Mouse (Mus musculus) spleen, adult 12 weeks (tissue): ENCODE data around the gene Plekha1.

Experiments used
- DNase-seq: peaks from one replicate; pipeline ENCODE4 v3.0.0; 2022; ENCODE audit warnings: low spot score

Gene Plekha1

DNA sequence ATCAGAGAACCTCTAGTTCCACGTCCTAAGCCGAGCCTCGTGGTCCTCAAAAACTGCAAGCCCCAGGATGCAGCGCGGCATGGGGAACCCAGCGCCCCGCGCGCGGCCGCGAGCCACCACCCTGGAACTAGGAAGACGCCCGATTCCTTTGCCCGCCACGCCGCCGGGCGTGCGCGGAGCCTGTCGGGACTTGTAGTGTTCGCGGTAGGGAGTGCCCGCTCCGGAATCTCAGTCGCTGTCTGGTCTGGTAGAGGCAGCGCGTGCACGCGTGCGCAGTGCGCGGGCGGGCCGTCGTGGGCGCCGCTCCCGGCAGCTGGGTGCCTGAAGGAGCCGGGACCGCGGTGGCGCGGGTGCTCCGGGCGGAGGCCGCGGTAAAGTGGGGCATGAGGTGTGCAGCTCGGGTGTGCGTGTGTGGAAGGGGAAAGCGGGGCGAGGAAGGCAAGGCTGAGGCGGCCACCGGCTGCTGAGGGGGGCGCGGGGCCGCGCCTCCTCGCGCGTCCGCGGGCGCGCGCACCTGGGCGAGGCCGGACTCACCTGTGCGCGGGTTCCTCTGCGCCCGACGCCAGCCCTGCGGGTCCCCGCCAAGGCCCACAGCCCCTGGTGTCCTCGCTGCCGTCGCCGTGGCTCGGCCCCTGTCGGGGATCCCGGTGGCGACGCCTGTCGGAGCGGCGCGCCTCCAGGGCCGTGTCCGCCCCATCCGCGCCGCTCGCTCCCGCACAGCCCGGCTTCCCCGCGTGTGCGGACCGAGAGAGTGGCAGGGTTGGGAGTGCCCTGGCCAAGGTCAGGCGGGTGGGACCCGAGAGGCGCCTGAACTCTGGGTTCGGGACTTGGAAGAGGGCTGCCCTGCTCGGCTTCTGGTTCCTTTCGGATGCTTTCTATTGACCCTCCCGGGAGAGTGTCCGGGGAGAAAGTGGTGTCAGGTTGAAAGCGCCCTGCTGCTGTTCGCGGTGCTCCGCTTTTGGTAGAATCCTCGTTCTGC is at the start of gene Plekha1:
Gene Plekha1 (plus strand): TSS at position 144 of the 979 bp plus-strand sequence.
- peak; percentile 84 for DNase-seq

DNA sequence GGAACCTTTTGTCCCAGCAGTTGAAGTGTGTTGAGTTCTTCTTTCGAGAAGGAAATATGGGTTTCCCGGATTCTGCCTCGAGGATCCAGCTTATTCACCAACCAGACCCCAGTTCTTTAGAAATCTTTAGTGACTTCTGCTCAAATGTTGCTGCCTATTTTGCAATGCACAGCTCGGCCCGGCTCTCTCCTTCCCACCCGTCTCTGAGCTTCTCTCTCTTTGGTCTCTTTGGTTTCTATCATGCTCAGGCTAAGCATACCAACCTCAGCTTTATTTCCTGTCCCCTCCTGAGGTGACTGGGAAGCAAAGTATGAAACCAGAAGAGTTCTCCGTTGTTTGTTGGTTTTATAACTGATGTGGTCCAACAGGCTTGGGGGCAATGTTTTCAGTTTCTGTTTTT is 49.3 kb upstream of the Plekha1 start:
- no peak for DNase-seq

- DNase-seq = no peak
Observed at GRCm38 (mm10) chr7:130818813-130819212, 46.7 kb upstream of the Plekha1 start.

- no peak for DNase-seq
Observed at GRCm38 (mm10) chr7:130819624-130820023, 45.9 kb upstream of the Plekha1 start.

- no peak for DNase-seq
Observed at GRCm38 (mm10) chr7:130823992-130824391, 41.6 kb upstream of the Plekha1 start.

DNA sequence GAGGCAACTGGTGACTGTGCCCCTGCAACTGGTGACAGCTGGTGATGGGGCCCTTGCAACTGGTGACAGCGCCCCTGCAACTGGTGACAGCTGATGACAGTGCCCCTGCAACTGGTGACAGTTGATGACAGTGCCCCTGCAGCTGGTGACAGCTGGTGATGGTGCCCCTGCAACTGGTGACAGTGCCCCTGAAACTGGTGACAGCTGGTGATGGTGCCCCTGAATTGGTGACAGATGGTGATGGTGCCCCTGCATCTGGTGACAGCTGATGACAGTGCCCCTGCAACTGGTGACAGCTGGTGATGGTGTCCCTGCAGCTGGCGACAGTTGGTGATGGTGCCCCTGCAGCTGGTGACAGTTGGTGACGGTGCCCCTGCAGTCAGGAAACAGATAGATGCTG is 39.2 kb upstream of the Plekha1 start:
- DNase-seq = no peak

DNA sequence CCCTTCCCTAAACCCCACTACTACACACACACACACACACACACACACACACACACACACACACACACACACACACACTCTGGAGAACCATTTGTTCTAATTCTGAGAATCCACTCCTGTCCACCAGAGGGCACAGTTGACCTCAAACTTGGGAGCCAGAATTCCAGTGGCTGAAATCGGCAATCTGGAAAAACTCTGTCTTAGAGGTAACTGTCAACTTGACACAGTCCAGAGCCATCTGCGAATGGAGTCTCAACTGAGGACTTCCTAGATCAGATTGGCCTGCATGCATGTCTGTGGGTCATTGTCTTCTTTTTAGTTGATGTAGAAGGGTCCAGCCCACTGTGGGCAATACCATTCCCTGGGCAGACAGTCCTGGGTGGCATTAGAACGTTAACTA is 38.1 kb upstream of the Plekha1 start:
- no peak for DNase-seq

DNA sequence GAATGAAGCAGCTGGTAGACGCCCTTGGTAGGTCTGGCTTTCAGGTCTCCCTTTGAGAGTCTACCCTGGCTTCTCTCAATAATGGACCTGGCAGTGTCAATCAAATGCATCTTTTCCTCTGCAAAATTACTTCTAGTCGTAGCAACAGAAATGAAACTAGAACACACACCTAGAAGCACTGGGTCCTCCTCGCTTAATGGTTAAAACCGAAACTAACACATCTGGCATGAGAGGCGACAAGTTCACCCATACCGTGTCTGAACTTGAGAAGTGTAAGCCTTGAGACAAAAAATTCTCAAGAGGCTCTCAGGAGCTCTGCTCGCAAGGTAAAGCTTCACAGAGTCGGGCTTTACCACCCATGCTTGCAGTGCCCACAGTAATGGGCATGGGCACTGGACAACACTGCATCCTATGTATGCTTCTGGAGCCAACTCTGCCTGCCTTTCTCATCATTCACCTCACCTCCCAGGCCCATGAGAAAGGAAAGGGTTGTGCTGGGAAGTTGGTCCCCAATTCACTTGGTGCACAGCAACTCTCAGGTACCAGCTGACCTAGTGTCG is 37.6 kb upstream of the Plekha1 start:
- no peak for DNase-seq

DNA sequence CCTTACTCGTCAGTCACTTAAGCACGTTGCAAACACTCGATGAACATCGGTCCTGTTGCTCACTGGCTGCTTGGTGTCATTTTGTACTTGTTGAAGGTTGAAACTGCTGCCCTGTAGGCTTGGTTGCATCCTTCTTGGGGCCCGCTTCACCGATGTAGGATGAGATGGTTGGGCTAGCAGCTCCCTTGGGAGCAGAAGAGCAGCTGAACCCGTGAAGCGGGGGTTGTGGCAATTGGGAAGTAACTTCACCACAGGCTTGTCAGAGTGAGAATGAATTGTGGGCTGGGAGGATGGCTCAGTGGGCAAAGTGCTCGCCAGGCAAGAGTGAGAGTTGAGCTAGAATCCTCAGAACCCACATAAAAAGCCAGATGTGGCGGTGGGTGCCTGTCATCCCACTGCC is 37.1 kb upstream of the Plekha1 start:
- no peak for DNase-seq

DNA sequence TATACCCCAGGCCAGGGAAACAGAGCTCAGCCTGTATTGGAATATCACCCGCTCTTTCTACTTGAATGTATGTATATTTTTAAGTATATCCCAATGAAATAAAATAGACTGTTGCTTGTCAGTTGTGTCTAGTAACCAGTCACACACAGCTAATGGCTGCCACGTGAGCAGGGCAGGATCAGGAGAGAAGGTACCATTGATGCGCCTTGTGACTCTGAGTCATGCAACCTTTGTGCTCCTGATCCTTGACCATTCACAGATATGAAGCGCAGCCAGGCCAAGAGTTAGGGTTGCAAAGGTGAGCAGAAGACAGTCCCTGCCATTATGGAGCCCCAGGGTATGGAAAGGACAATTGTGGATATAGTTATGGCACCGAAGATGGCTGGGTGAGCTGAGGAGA is 34.0 kb upstream of the Plekha1 start:
- DNase-seq = no peak

DNA sequence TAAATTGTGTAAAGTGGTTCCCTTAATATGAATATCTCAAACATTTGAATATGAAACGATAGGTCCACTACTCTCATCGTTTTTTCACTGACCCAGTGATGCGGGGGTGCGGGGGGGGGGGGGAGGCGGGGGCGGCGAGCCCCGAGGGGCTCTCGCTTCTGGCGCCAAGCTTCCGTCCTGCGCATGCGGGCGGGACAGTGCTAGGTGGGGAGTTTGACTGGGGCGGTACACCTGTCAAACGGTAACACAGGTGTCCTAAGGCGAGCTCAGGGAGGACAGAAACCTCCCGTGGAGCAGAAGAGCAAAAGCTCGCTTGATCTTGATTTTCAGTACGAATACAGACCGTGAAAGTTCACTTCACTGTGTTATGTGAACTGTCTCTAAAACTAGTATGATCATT is 31.3 kb upstream of the Plekha1 start:
- DNase-seq = no peak

DNA sequence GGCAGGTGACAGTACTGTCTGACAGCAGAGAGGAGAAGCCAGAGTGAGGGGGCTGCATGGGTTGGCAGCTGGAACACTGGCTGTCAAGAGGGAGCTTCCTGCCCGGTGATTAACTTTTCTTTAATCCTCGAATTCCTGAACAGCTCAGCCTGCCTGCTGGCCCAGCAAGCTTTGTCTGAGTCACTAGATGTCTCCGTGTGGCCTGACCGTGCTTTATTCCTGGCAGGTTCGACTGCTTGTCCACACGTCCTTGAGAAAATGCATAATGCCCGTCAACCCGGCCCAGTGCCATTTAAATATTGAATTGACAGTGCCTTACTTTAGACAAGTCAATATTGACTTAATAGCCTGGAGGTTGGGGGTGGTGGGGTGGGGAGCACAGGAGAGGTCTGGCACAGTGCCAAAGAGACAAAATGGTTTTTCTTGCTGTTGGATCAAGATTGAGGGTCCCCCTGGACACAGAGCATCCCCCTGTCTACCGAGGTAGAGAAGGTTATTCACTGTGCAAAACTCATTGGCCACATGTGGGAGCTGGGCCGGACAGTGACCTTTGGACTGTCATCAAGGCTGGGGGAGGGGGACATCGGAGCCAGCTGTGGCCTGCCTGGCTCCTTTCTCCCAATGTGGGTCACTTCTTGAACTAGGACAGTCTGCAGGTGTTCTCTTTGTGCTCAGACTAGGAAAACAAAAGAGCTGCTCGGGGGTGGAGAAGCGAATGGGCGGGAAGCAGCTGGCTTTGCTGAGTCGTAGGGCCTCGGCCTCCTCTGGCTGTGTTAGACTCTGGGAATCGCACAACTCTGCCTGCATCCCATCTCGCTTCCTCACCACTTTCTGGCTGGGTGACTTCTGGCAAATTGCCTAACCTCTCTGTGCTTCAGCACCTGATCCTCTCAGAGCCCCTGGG is 30.3 kb upstream of the Plekha1 start:
- DNase-seq = no peak

DNA sequence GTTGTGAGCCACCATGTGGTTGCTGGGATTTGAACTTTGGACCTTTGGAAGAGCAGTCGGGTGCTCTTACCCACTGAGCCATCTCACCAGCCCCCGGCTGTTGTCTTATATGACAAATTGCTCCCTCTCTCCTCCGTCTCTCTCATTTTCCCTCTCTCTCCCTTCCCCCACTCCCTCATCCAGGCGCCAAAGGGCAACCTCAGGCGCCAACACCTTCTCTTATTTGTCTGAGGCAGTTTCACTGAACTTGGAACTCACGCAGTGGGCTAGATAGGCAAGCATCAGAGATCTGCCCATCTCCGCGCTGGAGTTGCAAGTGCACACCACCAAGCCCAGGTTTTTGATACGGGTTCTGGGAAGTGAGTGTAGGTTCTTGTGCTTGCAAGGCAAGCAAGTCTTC is 29.5 kb upstream of the Plekha1 start:
- no peak for DNase-seq

DNA sequence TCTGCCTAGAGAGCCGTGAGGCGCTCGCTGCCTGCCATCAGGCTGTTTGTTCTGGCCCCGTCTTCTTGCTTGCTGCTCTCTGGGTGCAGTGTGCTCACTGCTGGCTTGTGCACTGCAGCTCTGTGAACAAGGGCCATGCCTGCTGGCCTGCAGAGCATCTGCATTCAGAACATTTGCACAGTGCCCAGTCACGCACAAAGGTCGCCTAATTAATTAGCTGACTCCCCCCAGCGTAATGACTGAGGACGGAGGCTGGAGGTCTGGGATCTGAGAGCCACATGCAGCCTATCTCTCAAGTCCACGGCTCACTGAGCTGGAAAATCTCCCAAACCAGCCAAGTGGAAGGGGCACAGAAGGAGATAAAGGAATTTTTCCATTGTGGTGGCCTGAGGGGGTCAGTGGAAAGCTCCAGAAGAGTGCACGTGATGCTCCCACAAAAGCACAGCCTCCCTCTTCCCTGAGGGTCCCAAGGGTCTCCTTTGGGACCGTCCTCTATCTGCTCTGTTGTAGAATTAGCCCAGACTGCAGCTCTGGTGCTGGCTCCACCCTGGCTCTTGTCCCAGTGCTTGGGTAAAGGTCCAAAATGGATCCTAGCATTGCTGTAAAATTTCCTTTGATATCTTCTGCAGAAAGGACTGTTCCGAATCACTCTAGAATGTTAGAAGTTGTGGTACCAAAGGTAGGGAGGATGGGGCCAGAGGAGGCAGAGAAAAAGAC is 27.5 kb upstream of the Plekha1 start:
- DNase-seq = no peak

DNA sequence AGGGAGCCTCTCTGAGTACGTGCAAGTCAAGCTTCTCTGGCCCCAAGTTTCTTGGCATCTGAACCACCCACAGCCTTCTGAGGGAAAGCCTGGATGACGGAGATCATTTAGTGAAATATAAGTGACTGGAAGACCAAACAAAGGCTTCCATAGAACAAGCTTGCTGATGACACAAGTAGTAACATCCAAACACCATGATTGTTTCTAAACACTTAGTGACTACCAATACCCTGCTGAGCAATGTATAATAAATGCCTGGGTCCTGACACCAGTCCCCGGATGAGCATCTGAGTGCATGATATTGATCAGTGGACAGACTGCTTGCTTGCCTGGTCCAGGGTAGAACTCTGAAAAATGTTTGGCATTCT is 26.9 kb upstream of the Plekha1 start:
- no peak for DNase-seq

DNA sequence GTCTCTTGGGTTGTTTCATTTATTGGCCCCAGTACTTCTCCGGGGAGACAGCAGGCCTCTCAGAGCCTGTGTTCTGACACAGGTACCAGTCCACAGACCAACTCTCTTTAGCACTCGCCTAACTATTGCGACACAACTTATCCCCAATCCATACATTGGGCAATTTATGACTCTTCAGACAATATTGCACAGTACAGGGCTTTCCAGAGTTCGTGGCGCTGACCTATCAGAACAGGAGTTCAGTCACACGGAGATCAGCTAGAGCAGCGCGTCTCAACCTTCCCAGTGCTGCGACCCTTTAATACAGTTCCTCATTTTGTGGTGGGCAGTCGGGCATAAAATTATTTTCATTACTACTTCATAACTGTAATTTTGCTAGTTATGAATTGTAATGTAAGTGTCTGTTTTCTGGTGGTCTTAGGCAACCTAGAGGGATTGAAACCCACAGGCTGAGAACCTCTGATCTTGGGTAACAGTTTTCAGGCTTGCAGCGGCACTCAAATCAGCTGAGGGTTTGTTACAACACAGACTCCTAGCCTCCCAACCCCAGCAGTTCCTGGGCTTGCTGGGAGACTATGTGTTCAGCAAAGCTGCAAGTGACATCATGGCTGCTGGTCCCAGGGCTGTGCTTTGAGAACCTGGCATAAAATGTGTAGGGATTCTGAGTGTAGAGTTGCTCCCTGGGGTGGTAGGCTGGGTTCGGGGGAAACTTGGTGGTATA is 26.0 kb upstream of the Plekha1 start:
- DNase-seq = no peak

- DNase-seq = no peak
Observed at GRCm38 (mm10) chr7:130847164-130847718, 18.3 kb upstream of the Plekha1 start.

DNA sequence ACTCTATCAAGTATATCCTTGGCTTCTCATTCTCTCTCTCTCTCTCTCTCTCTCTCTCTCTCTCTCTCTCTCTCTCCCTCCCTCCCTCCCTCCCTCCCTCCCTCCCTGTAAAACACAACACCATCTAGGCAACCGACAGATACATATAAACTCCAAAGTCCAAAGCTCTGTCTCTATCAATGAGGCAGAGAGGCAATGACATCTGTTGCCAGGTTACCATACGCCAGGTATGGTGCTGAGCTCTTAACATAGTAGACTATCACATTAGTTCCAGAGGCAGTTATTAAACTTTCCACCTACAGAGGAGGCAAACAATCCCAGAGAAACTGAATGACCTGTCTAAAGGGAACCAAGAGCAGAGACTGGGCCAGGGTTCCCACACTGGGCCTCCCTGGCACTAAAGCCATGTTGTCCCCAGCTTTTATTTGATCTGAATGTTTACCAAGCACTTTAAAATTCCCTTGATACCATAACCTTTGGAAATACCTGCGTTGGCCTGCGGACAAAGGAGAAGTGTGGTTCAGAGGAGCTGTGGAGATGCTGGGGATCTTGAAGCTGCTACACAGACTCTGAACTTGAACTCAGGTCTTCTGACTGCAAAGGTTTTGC is 10.8 kb upstream of the Plekha1 start:
- no peak for DNase-seq

GRCm38 (mm10) chr7:130855681-130856080 is 9.9 kb upstream of the Plekha1 start:
- no peak for DNase-seq

- DNase-seq = no peak
Observed at GRCm38 (mm10) chr7:130857973-130858372, 7.6 kb upstream of the Plekha1 start.

GRCm38 (mm10) chr7:130859926-130860325 is 5.6 kb upstream of the Plekha1 start:
- DNase-seq = no peak
